Mouse (Mus musculus): Measurements from ENCODE around the gene Dok1. TPM values are rescaled to one million over a fixed set of nuclear protein-coding genes. Genes with fewer than 3 reads are reported as not detected.
A peak's percentile ranks its signal among the peaks of the same experiment; 100 is the strongest.

Dok1 gene
- polyA plus RNA-seq, 1 experiment: 41.3 TPM

- Histone ChIP-seq H3ac (ENCODE audit: control insufficient read depth, insufficient read length) (no peak overlapping the region), H3K27me3 (ENCODE audit: control insufficient read depth, insufficient read depth, insufficient read length) (no peaks in the 10 kb centered on the region), H3K4me3 (no peak overlapping the region), H3K79me2 (ENCODE audit: control insufficient read depth, insufficient read depth) (peaks cover 25% of the 10 kb centered on the region), H3K36me3 (ENCODE audit: control insufficient read depth, insufficient read depth) (no peaks in the 10 kb centered on the region), H3K4me2 (ENCODE audit: low read depth) (no peak overlapping the region)
- peak; percentile 55 for TF ChIP-seq POLR2AphosphoS2 (IDR thresholded peaks at IDR 0.05; ENCODE audit: insufficient read length, low read depth)
- TF ChIP-seq E2F4 (IDR thresholded peaks at IDR 0.05; ENCODE audit: insufficient read depth): no peak
- TF ChIP-seq USF1 (IDR thresholded peaks at IDR 0.05; ENCODE audit: low read depth): no peak
Observed at GRCm38 (mm10) chr6:83029777-83030176, 3.5 kb downstream of the Dok1 start.

GRCm38 (mm10) chr6:83027706-83028105, 5.6 kb downstream of the Dok1 start:
- Histone ChIP-seq H3K36me3 (ENCODE audit: control insufficient read depth, insufficient read depth) (no peaks in the 10 kb centered on the region), H3K4me2 (ENCODE audit: low read depth) (peak overlapping the region; percentile 42), H3K4me3 (no peak overlapping the region), H3K27me3 (ENCODE audit: control insufficient read depth, insufficient read depth, insufficient read length) (no peaks in the 10 kb centered on the region), H3ac (ENCODE audit: control insufficient read depth, insufficient read length) (no peak overlapping the region), H3K79me2 (ENCODE audit: control insufficient read depth, insufficient read depth) (peaks cover 15% of the 10 kb centered on the region)
- TF ChIP-seq SRF (IDR thresholded peaks at IDR 0.05; ENCODE audit: control insufficient read depth, insufficient read length, low read depth) (no peak), MYOG (IDR thresholded peaks at IDR 0.05; ENCODE audit: control insufficient read depth in 1 of 3, insufficient read depth in 1 of 3, insufficient read length in 2 of 3, low read depth in 2 of 3) (no peak), REST (IDR thresholded peaks at IDR 0.05; ENCODE audit: insufficient read depth, insufficient read length) (no peak), TCF3 (IDR thresholded peaks at IDR 0.05; ENCODE audit: insufficient read length, low read depth) (no peak), E2F4 (IDR thresholded peaks at IDR 0.05; ENCODE audit: insufficient read depth) (no peak), USF1 (IDR thresholded peaks at IDR 0.05; ENCODE audit: low read depth) (no peak), MYOD1 (IDR thresholded peaks at IDR 0.05; ENCODE audit: control insufficient read depth in 1 of 3, insufficient read length in 2 of 3, low read depth in 2 of 3) (no peak), CEBPB (IDR thresholded peaks at IDR 0.05; ENCODE audit: insufficient read depth, poor library complexity, severe bottlenecking) (no peak), POLR2AphosphoS2 (IDR thresholded peaks at IDR 0.05; ENCODE audit: insufficient read length, low read depth) (no peak), TCF12 (IDR thresholded peaks at IDR 0.05; ENCODE audit: insufficient read depth, poor library complexity, severe bottlenecking) (no peak), MAX (IDR thresholded peaks at IDR 0.05; ENCODE audit: low read depth) (no peak), POLR2A (IDR thresholded peaks at IDR 0.05; ENCODE audit: insufficient read length, low read depth) (no peak)

DNA sequence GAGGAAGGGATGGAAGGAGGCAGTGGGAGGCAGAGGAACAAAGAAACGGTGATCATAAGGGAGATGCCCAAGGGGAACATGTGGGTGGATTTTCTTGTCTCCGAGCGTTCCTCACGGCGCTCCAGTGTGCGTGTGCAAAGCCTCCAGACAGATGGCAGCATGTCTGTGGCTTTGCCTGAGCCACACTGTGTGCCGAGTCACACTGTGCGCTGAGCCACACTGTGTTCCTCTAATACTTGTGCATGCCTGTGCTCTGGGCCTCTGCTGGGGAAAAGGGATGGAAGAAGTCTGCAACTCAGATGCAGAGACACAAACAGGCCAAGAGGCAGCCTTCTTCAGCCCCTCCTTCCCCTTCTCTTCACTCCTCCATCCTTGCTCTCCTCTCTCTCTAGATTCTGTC, 6.0 kb downstream of the Dok1 start:
- Histone ChIP-seq H3K36me3 (ENCODE audit: control insufficient read depth, insufficient read depth) (no peaks in the 10 kb centered on the region), H3K4me2 (ENCODE audit: low read depth) (no peak overlapping the region), H3ac (ENCODE audit: control insufficient read depth, insufficient read length) (no peak overlapping the region), H3K4me3 (no peak overlapping the region), H3K79me2 (ENCODE audit: control insufficient read depth, insufficient read depth) (peaks cover 11% of the 10 kb centered on the region), H3K27me3 (ENCODE audit: control insufficient read depth, insufficient read depth, insufficient read length) (no peaks in the 10 kb centered on the region)
- TF ChIP-seq POLR2A (IDR thresholded peaks at IDR 0.05; ENCODE audit: insufficient read length, low read depth): no peak
- no peak for TF ChIP-seq CEBPB (IDR thresholded peaks at IDR 0.05; ENCODE audit: insufficient read depth, poor library complexity, severe bottlenecking)
- no peak for TF ChIP-seq TCF12 (IDR thresholded peaks at IDR 0.05; ENCODE audit: insufficient read depth, poor library complexity, severe bottlenecking)
- TF ChIP-seq MAX (IDR thresholded peaks at IDR 0.05; ENCODE audit: low read depth): no peak
- no peak for TF ChIP-seq MYOG (IDR thresholded peaks at IDR 0.05; ENCODE audit: control insufficient read depth in 1 of 3, insufficient read depth in 1 of 3, insufficient read length in 2 of 3, low read depth in 2 of 3)
- TF ChIP-seq MYOD1 (IDR thresholded peaks at IDR 0.05; ENCODE audit: control insufficient read depth in 1 of 3, insufficient read length in 2 of 3, low read depth in 2 of 3): no peak
- TF ChIP-seq USF1 (IDR thresholded peaks at IDR 0.05; ENCODE audit: low read depth): no peak
- no peak for TF ChIP-seq TCF3 (IDR thresholded peaks at IDR 0.05; ENCODE audit: insufficient read length, low read depth)
- TF ChIP-seq REST (IDR thresholded peaks at IDR 0.05; ENCODE audit: insufficient read depth, insufficient read length): no peak
- TF ChIP-seq E2F4 (IDR thresholded peaks at IDR 0.05; ENCODE audit: insufficient read depth): no peak
- TF ChIP-seq SRF (IDR thresholded peaks at IDR 0.05; ENCODE audit: control insufficient read depth, insufficient read length, low read depth): no peak

DNA sequence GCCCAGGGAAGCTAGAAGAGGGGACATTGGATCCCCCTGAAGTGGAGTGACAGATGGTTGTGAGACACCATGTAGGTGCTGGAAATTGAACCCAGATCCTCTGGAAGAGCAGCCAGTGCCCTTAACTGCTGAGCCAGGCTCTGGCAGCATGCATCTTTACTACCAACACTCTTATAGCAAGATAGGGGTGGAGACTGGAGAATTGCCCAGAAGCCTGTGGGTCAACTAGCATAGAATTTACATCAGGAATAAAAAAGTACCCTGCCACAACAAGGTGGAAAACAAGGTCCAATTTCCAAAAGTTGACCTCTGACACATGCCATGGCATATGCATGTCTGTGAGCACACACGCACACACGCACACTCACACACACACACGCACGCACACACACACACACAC, 8.1 kb downstream of the Dok1 start:
- Histone ChIP-seq H3ac (ENCODE audit: control insufficient read depth, insufficient read length) (no peak overlapping the region), H3K27me3 (ENCODE audit: control insufficient read depth, insufficient read depth, insufficient read length) (no peaks in the 10 kb centered on the region), H3K4me2 (ENCODE audit: low read depth) (no peak overlapping the region), H3K4me3 (no peak overlapping the region), H3K79me2 (ENCODE audit: control insufficient read depth, insufficient read depth) (no peaks in the 10 kb centered on the region), H3K36me3 (ENCODE audit: control insufficient read depth, insufficient read depth) (no peaks in the 10 kb centered on the region)
- TF ChIP-seq MYOD1 (IDR thresholded peaks at IDR 0.05; ENCODE audit: control insufficient read depth in 1 of 3, insufficient read length in 2 of 3, low read depth in 2 of 3) (no peak), CEBPB (IDR thresholded peaks at IDR 0.05; ENCODE audit: insufficient read depth, poor library complexity, severe bottlenecking) (no peak), MYOG (IDR thresholded peaks at IDR 0.05; ENCODE audit: control insufficient read depth in 1 of 3, insufficient read depth in 1 of 3, insufficient read length in 2 of 3, low read depth in 2 of 3) (no peak), TCF3 (IDR thresholded peaks at IDR 0.05; ENCODE audit: insufficient read length, low read depth) (no peak), REST (IDR thresholded peaks at IDR 0.05; ENCODE audit: insufficient read depth, insufficient read length) (no peak), TCF12 (IDR thresholded peaks at IDR 0.05; ENCODE audit: insufficient read depth, poor library complexity, severe bottlenecking) (no peak), E2F4 (IDR thresholded peaks at IDR 0.05; ENCODE audit: insufficient read depth) (no peak), POLR2A (IDR thresholded peaks at IDR 0.05; ENCODE audit: insufficient read length, low read depth) (no peak), POLR2AphosphoS2 (IDR thresholded peaks at IDR 0.05; ENCODE audit: insufficient read length, low read depth) (no peak), SRF (IDR thresholded peaks at IDR 0.05; ENCODE audit: control insufficient read depth, insufficient read length, low read depth) (no peak), MAX (IDR thresholded peaks at IDR 0.05; ENCODE audit: low read depth) (no peak), USF1 (IDR thresholded peaks at IDR 0.05; ENCODE audit: low read depth) (no peak)

- Histone ChIP-seq H3K79me2 (ENCODE audit: control insufficient read depth, insufficient read depth) (no peaks in the 10 kb centered on the region), H3ac (ENCODE audit: control insufficient read depth, insufficient read length) (no peak overlapping the region), H3K4me3 (no peak overlapping the region), H3K4me2 (ENCODE audit: low read depth) (peak overlapping the region; percentile 69), H3K27me3 (ENCODE audit: control insufficient read depth, insufficient read depth, insufficient read length) (no peaks in the 10 kb centered on the region), H3K36me3 (ENCODE audit: control insufficient read depth, insufficient read depth) (no peaks in the 10 kb centered on the region)
- TF ChIP-seq POLR2A (IDR thresholded peaks at IDR 0.05; ENCODE audit: insufficient read length, low read depth) (no peak), REST (IDR thresholded peaks at IDR 0.05; ENCODE audit: insufficient read depth, insufficient read length) (no peak), CEBPB (IDR thresholded peaks at IDR 0.05; ENCODE audit: insufficient read depth, poor library complexity, severe bottlenecking) (no peak), E2F4 (IDR thresholded peaks at IDR 0.05; ENCODE audit: insufficient read depth) (no peak), POLR2AphosphoS2 (IDR thresholded peaks at IDR 0.05; ENCODE audit: insufficient read length, low read depth) (no peak), SRF (IDR thresholded peaks at IDR 0.05; ENCODE audit: control insufficient read depth, insufficient read length, low read depth) (no peak), TCF3 (IDR thresholded peaks at IDR 0.05; ENCODE audit: insufficient read length, low read depth) (no peak), MYOG (IDR thresholded peaks at IDR 0.05; ENCODE audit: control insufficient read depth in 1 of 3, insufficient read depth in 1 of 3, insufficient read length in 2 of 3, low read depth in 2 of 3) (no peak), MYOD1 (IDR thresholded peaks at IDR 0.05; ENCODE audit: control insufficient read depth in 1 of 3, insufficient read length in 2 of 3, low read depth in 2 of 3) (no peak), MAX (IDR thresholded peaks at IDR 0.05; ENCODE audit: low read depth) (no peak)
Observed at GRCm38 (mm10) chr6:83024421-83024820, 8.8 kb downstream of the Dok1 start.
